Mouse (Mus musculus): Measurements from ENCODE around the gene Olfr721-ps1.

Gene Olfr721-ps1

GRCm38 (mm10) chr14:14400998-14401397 lies at the start of gene Olfr721-ps1:
Gene Olfr721-ps1 (plus strand): TSS chr14:14401298.
- no peak for DNase-seq

- DNase-seq: peak in 1 of 2 experiments; percentile 23
Measured at GRCm38 (mm10) chr14:14351721-14352590, 49.1 kb upstream of the Olfr721-ps1 start.

GRCm38 (mm10) chr14:14352606-14353005 lies 48.5 kb upstream of the Olfr721-ps1 start:
- no peak for DNase-seq

DNA sequence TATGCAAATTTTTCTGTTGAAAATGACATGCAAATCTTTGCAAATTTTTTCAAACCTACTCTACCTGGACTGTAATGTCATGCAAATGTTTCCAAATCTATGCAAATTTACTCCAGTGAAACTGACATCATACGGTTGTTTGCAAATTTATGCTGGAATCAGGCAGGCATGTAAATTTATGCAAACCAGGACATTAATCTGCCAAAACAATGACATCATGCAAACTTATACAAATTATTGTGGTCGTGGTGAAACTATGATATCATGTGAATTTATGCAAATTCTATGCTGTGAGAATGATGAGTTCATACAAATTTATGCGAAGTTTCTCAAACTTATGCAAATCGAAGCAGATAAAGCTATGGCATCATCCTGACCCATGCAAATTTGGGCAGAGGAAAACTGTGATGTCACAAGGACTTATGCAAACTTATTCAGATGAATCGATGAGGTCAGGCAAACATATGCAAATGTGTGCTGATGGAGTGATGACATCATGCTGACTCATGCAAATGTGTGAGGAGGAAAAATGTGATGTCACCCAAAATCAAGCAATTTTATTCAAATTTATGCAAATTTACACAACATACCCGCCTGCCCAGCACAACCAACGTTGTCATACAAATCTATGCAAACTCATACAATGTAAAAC lies 47.9 kb upstream of the Olfr721-ps1 start:
- no peak for DNase-seq

GRCm38 (mm10) chr14:14353740-14354510 lies 47.2 kb upstream of the Olfr721-ps1 start:
- no peak for DNase-seq

DNA sequence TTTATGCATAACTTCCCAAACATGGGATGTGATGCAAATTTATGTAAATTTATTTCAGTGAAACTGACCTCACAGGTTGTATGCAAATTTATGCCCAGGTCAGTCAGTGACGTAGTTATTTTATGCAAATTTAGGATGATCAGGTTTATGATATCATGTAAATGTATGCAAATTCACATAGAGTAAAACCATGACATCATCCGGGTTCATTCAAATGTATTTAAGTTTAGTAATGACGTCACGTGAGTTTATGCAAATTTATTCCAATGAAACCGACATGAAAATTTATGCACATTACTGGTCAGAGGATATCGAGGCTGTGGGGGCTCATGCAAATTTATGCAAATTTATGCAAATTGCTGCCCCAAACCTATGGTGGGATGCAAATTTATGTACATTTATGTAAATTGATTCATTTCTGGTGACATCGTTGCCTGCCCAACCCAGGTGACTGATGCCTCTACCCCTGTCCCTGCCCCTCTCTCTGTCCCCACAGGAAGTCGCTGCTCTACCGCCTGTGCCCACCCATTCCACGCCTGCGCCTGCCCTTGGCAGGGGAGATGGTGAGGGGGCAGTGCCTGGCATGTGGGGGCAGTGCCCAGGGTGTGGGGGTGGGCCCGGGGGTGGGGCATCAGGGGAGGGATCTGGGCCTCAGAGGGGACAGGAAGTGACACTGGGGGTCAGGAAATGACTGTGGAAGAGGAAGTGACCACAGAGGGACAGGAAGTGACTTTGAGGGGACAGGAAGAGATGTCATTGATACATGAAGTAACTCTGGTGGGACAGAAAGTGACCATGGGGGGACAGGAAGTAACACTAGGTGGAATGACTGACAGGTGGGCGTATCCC lies 46.4 kb upstream of the Olfr721-ps1 start:
- DNase-seq: no peak

DNA sequence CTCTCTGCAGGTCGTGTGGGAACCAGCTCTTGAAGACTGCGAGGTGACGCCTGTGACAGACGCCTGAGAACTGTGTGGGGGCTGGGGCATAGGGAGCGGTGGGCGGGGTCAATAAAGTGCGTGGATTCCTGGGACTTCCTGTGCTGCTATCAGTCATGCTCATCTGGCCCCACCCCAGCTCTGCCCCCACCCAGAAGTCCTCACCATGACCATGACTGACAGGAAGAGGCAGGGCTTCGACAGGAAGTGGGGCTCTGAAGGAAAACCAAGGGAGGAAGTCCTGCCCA lies 45.8 kb upstream of the Olfr721-ps1 start:
- DNase-seq: no peak

DNA sequence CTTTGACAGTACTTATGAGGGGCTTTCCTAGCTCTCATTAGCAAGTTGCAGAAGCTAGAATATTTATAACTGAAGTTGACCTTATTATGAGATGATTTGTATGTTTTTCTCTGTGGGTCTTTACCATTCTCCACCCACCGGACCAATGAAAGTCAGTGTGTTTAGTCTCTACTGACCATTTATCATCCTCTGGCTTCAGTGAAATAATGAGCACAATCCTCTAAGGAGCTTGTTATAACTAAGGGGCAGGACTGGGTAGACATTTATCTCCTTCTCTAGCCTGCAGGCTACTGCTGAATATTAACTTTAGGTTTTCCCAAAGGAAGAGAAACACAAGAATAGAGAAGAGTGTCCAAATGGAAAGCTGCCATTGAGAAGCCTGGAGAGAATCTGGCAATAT lies 5.6 kb upstream of the Olfr721-ps1 start:
- no peak for DNase-seq

- no peak for DNase-seq
Measured at GRCm38 (mm10) chr14:14436078-14436658, 35.1 kb downstream of the Olfr721-ps1 start.
